Mouse (Mus musculus): ENCODE measurements around the gene Olfr1277. TPM values are rescaled to one million over a fixed set of nuclear protein-coding genes. Genes with fewer than 3 reads are reported as not detected.

The Olfr1277 gene
- total RNA-seq (2017) = not detected in 2 replicates

DNA sequence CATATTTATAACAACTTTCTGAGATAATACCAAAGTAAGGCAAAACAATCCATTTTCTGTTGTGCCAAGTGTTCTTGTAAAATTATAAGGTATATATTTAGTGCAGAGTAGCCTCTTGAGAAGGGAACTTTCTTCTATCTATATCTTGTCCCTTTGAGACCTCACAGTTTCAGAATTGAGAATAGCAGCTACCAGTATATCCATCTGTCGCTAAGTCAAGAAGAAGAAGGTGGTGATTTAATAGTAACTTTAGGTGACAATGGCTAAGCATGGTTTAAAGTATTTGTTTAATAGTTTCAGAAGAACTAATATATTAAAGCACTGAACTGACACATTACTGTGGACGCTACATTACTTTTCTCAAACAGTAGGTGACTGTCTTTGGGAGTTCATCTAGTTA is at the start of gene Olfr1277:
Gene Olfr1277 (minus strand): TSS at position 101 of the 400 bp plus-strand sequence.
- no peak for ATAC-seq (replicated peaks; ENCODE audit: low read depth, poor library complexity, severe bottlenecking)

DNA sequence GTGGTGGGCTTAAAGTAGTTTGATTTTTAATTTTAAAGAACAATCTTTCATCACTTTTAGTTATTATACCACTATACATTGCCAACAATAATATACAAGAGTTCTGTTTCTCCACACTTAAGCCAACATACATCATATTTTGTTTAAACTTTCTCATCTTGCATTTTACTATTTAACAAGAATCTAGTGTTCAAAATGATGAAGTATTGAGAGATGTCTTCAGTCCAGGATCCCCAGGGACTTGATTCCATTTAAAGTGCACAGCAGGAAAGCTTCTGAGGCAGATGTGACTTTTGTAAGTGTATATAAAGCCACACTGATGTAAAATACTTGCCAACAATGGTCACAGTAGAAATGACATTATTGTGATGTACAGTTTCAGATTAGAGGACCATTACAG is 39.8 kb upstream of the Olfr1277 start, which contains the start of gene Olfr1280:
Gene Olfr1280 (plus strand): TSS at position 301 of the 400 bp plus-strand sequence.
- ATAC-seq (replicated peaks; ENCODE audit: low read depth, poor library complexity, severe bottlenecking) = no peak

DNA sequence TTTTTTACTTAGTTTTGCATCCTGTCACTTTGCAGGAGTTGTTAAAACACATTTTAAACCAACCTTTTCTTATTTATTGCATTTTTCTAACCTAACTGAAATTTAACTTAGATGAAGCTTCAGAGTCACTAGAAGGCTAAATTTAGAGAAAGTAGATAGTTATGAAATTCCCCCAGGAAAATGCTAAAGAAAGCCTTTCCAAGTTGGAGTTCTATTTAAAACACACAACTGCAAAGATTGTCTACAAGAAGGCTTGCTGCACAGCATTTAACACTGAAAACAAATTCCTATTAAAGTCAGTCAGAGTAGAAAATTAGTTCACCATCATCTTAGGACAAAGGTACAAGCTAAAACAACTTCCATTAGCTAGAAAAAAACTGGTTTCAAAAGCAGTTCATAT is 26.5 kb upstream of the Olfr1277 start, which contains the start of gene Olfr1279:
Gene Olfr1279 (plus strand): TSS at position 262 of the 400 bp plus-strand sequence.
- ATAC-seq (replicated peaks; ENCODE audit: low read depth, poor library complexity, severe bottlenecking) = no peak

DNA sequence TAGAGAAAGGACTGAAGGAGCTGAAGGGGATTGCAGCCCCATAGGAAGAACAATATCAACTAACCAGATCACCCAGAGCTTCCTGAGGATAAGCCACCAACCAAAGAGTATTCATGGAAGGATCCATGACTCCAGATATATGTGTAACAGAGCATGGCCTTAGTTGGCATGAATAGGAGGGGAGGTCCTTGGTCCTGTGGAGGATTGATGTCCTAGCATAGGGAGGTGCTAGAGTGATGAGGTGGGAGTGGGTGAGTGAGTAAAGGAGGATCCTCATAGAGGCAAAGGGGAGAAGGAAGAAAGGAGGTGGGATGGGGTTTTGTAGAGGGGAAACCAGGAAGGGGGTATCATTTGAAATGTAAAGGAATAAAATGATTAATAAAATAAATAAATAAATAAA is 24.6 kb upstream of the Olfr1277 start:
- no peak for ATAC-seq (replicated peaks; ENCODE audit: low read depth, poor library complexity, severe bottlenecking)

DNA sequence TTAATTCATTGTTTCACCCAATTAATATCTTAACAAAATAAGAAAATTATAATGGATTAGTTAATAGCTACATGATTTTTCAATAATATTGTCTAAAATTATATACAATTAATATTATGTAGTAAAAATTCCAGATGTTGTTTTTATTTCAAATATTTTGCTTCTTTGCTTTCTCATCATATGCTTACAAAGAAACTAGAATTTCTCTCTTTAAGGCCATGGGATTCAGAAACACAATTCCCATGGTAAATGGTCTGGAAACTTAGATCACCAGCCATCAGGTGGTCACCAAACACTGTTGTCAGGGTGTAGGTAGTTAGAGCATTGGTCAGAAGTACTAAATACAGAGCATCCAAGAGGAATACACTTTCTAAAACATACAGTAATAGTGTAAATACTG is 15.9 kb upstream of the Olfr1277 start, which contains the start of gene Olfr1278:
Gene Olfr1278 (plus strand): TSS at position 301 of the 400 bp plus-strand sequence.
- no peak for ATAC-seq (replicated peaks; ENCODE audit: low read depth, poor library complexity, severe bottlenecking)

DNA sequence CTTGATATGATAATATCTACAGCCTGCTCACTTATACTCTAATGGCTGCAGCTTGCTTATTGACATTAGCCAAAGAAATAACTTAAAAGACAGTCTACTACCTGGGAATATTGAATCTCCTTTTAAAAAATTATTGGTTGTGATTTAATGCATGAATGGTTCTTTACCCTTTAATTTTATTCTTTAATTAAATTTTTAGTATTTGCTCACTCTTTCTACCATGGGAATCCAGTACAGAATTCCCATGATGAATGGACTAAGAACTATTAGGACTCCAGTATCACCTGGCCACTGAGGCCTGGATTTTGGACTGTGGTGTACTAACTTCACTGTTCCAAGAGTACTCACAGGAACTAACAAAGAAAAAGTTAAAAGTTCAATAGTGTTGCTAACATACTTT is 19.7 kb downstream of the Olfr1277 start, which contains the start of gene Olfr1276:
Gene Olfr1276 (plus strand): TSS at position 301 of the 400 bp plus-strand sequence.
- ATAC-seq (replicated peaks; ENCODE audit: low read depth, poor library complexity, severe bottlenecking) = no peak

DNA sequence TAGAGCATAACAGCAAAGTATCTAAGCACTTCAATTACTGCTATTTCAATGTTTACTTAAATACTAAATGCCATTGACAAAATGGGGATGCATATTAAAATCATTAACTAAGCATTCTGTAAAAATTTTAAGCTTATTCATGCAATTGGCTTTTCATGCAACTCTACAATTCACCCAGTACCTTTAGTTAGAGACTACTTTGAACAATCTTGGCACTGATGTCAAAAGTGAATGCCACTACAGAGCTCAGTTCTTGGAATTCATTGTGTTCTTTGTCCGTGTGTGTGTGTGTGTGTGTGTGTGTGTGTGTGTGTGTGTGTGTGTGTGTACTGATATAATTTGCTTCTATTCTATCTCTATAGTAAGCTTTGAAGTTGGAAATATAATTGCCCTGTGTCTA is 38.7 kb downstream of the Olfr1277 start, which contains the start of gene Olfr1275:
Gene Olfr1275 (minus strand): TSS at position 101 of the 400 bp plus-strand sequence.
- no peak for ATAC-seq (replicated peaks; ENCODE audit: low read depth, poor library complexity, severe bottlenecking)

DNA sequence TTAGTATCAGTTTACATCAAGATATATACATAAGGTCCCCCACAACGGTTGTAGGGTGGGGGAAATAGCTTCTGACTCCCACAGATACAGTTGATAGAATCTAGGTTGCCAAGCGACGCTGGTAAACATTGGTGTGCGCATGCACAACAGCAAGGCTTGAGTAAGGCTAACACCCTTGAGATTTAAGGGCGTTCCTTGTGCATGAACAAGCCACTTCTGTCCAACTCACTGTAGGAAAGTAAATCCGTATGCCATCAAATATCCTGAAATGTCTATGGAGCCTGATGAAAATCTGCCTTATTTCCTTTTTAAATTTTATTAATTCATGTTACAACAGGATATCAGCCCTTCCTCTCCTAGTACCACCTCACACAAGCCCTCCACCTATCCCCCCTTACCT is 44.4 kb downstream of the Olfr1277 start, which contains the start of gene 4930430A15Rik:
Gene 4930430A15Rik (minus strand): TSS at position 101 of the 400 bp plus-strand sequence.
- no peak for ATAC-seq (replicated peaks; ENCODE audit: low read depth, poor library complexity, severe bottlenecking)

Other genes starting within 250 kb of the Olfr1277 start
- gene Gm13941, start 168.1 kb downstream of the Olfr1277 start, total RNA-seq (2017) = not detected in 2 replicates
- gene Gm15130, start 121.2 kb downstream of the Olfr1277 start, total RNA-seq (2017) = not detected in 2 replicates
- gene 4930430A15Rik, start 44.5 kb downstream of the Olfr1277 start, total RNA-seq (2017) = not detected in 2 replicates
- not detected in 2 replicates for gene Olfr1275, start 38.8 kb downstream of the Olfr1277 start, total RNA-seq (2017)
- not detected in 2 replicates for gene Olfr1276, start 19.6 kb downstream of the Olfr1277 start, total RNA-seq (2017)
- gene Olfr1278, start 16.0 kb upstream of the Olfr1277 start, total RNA-seq (2017) = not detected in 2 replicates
- gene Olfr1279, start 26.5 kb upstream of the Olfr1277 start, total RNA-seq (2017) = not detected in 2 replicates
- not detected in 2 replicates for gene Olfr1280, start 39.9 kb upstream of the Olfr1277 start, total RNA-seq (2017)
- gene Olfr1281, start 52.4 kb upstream of the Olfr1277 start, total RNA-seq (2017) = not detected in 2 replicates
- gene Olfr1282, start 62.0 kb upstream of the Olfr1277 start, total RNA-seq (2017) = not detected in 2 replicates
- gene Olfr1283, start 92.7 kb upstream of the Olfr1277 start, total RNA-seq (2017) = not detected in 2 replicates
- gene Olfr1284, start 101.4 kb upstream of the Olfr1277 start, total RNA-seq (2017) = not detected in 2 replicates
- not detected in 2 replicates for gene Olfr1286, start 149.0 kb upstream of the Olfr1277 start, total RNA-seq (2017)
- not detected in 2 replicates for gene Olfr1287, start 175.0 kb upstream of the Olfr1277 start, total RNA-seq (2017)
- gene Olfr1288, start 200.0 kb upstream of the Olfr1277 start, total RNA-seq (2017) = not detected in 2 replicates
- not detected in 2 replicates for gene Olfr1289, start 206.7 kb upstream of the Olfr1277 start, total RNA-seq (2017)
- gene Olfr1290, start 219.7 kb upstream of the Olfr1277 start, total RNA-seq (2017) = not detected in 2 replicates
- gene Olfr1291-ps1, start 223.1 kb upstream of the Olfr1277 start, total RNA-seq (2017) = not detected in 2 replicates